Mouse (Mus musculus): ENCODE measurements around the gene Gstt2. TPM values are rescaled to one million over a fixed set of nuclear protein-coding genes. Genes with fewer than 3 reads are reported as not detected.

Gstt2 gene
- total RNA-seq, 2 experiments from 2014 or later = 21.6 to 24.1 TPM

DNA sequence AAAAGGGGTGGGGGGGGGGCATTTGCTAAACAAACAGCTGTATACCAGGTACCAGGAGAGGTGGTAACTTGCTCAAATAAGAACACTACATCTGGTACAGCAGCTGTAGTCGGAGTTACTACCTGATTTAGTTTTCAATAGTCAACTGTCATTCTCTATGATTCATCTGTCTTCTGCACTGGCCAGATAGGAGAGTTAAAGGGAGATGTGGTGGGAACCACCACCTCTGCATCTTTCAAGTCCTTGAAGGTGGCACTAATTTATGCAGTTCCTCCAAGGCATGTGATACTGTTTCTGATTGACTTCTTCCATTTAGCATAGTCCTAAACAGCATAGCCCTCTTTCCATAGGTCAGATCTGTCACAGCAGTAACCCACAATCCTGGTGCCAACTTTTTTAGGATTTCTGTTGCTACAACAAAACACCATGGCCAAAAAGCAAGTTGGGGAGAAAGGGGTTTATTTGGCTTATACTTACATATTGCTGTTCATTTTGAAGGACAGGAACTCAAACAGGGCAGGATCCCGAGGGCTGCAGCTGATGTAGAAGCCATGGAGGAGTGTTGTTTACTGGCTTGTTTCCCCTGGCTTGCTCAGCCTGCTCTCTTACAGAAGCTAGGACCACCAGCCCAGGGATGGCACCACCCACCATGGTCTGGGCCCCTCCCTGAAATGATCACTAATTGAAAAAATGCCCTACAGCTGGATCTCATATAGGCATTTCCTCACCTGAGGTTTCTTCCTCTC lies 7.5 kb downstream of the Gstt2 start:
- no peak for ATAC-seq (replicated peaks; ENCODE audit: poor library complexity)

GRCm38 (mm10) chr10:75828500-75828931 lies 8.7 kb downstream of the Gstt2 start:
- ATAC-seq (replicated peaks; ENCODE audit: poor library complexity) = peak; percentile 68

- ATAC-seq (replicated peaks; ENCODE audit: poor library complexity) = peak; percentile 11; the same call in 1 of the 2 replicates
Observed at GRCm38 (mm10) chr10:75827668-75828360, 9.4 kb downstream of the Gstt2 start.

- no peak for ATAC-seq (replicated peaks; ENCODE audit: poor library complexity)
Observed at GRCm38 (mm10) chr10:75824530-75824929, 12.7 kb downstream of the Gstt2 start.

DNA sequence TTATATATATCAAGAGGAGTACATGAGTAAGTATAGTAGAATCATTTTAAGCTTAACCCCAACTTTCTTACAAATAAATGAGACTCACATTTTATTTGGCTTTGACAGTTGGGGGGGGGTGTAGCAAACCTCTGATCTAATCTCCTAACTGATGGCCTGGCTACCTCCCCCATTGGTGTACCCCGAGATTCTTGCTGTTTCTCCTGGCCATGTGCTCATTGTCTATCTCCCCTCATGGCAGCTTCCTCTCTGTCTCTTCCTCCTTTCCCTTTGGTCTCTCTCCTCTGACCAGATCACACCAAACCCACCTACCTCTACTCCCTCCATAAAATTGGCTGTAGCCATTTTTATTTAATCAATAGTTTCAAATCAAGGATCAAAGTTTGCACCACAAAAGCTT lies 13.4 kb downstream of the Gstt2 start:
- no peak for ATAC-seq (replicated peaks; ENCODE audit: poor library complexity)

DNA sequence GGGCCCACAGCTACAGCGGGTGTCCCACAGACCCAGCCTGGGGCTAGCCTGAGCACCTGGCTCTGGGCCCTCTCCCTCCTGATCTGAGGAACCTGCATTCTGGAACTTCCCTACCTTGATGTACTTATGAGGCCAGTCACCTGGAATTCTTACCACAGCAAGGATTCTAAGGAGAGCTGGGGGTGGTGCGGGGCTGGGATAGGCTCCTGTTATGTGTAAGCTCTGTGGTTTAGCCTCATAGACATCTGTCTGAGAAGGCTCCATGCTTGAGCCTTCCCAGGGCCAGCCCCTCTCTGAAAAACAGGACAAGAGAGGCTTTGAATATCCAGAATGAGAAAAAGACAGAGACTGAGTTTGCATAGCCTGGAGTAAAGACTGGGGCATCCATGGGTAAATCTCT lies 14.8 kb downstream of the Gstt2 start, which contains the start of gene Gstt4:
Gene Gstt4 (minus strand): TSS at position 101 of the 400 bp plus-strand sequence.
- ATAC-seq (replicated peaks; ENCODE audit: poor library complexity) = no peak

DNA sequence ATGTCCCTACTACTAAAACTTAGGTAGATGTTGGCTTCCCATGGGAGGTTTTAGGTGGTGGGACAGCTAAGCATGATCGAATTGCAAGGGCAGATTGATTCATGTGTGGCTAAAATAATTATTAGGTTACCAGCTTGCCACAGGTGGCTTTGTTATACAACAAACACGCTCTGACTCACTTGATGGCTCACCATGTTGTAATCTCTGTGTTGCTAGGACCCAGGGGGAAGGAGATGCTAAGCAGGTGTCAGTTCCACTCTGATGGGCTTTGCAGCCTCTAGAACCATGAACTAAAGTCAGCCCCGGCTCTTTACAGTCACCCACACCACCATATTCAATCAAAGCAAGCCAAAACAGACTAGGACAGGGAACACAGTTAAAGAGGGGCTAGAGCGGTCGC lies 17.3 kb downstream of the Gstt2 start:
- ATAC-seq (replicated peaks; ENCODE audit: poor library complexity) = no peak

GRCm38 (mm10) chr10:75818641-75819040 lies 18.6 kb downstream of the Gstt2 start:
- ATAC-seq (replicated peaks; ENCODE audit: poor library complexity) = no peak

DNA sequence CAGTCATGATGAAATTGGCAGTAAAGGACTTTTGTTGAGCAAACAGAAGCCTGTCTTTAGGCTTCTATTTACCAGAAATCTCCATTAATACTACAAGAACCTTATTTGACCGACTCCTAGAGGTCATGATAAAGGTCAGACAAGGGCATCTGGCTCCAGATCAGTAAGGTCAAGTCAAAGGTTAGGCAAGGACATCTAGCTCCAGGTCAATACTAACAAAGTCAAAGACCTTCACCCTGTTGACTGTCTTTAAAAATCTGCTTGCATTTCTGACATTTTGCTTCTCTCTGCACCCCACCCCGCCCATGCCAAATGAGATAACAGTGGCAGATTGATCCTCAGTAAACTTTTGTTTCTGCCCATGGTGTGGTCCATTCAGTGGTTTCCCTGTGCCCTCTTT lies 33.0 kb downstream of the Gstt2 start:
- no peak for ATAC-seq (replicated peaks; ENCODE audit: poor library complexity)

GRCm38 (mm10) chr10:75798176-75798696 lies 39.0 kb downstream of the Gstt2 start, which contains the start of gene Gstt1:
Gene Gstt1, minus strand, starts transcription at chr10:75798584.
- peak; percentile 76 for ATAC-seq (replicated peaks; ENCODE audit: poor library complexity)

DNA sequence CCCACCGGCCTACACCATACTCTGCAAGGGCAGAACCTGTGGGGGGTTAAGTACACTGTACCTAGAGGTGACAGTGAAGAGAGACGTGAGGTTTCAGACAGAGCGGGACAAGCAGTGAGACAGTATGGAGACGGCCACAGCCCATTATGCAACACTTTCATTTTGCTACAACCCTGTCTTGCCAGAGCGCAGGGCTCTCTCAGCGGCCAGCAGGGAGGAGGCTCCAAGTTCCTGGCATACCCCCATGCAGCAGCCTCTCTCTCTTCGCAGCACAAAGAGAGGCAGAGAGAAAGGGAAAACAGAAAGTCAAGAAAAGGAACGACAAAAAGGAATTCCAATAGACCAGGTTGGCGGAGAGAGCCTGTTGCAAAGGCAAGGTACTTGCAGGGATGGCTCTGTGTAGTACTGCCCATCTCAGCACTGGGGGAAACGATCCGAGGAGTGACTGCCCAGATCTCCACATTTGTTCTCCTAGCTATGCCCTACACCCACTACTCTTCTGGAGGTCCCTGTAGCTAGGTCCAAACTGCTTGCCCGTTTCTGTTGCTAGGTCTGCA lies 39.5 kb downstream of the Gstt2 start:
- ATAC-seq (replicated peaks; ENCODE audit: poor library complexity) = peak; percentile 65

GRCm38 (mm10) chr10:75796731-75797516 lies 40.3 kb downstream of the Gstt2 start:
- no peak for ATAC-seq (replicated peaks; ENCODE audit: poor library complexity)

- no peak for ATAC-seq (replicated peaks; ENCODE audit: poor library complexity)
Observed at GRCm38 (mm10) chr10:75794880-75795279, 42.3 kb downstream of the Gstt2 start.

DNA sequence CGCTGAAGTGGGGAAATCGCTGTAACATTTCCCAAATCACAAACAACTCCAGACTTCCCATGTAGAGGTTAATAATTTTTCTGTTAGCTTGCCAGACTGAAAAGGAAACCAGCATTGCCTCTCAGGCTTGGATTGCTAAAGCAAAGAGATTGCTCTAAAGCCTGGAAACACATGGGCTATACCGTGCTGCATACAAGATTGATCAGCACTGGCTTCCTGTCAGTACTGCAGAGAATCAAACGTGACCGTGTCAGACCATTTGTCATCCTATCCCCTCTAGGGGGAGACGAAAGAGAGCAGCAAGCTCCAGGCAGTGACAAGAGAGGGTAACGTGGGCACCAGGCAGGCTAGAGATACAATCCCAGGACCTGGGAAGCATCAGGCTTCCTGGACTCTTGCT lies 46.5 kb downstream of the Gstt2 start:
- peak; percentile 82 for ATAC-seq (replicated peaks; ENCODE audit: poor library complexity)

DNA sequence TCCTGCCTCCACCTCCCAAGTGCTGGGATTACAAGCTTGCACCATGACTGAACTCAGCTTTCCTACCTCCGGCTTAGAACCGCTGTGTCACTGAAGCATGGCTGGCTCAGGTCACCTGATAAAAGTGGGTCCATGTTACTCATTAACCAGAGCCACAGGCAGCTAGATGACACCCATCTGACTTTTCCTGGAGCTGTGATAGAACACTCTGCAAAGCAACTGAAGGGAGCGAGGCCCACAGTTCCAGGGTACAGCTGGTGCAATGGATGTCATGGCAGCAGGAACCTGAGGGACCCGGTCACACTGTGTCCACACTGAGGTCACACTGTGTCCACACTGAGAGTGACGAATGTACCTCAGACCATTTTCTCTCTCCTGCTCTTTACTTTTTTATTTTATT lies 47.4 kb downstream of the Gstt2 start:
- no peak for ATAC-seq (replicated peaks; ENCODE audit: poor library complexity)

GRCm38 (mm10) chr10:75789081-75789735 lies 48.0 kb downstream of the Gstt2 start:
- no peak for ATAC-seq (replicated peaks; ENCODE audit: poor library complexity)

- ATAC-seq (replicated peaks; ENCODE audit: poor library complexity) = no peak
Observed at GRCm38 (mm10) chr10:75788277-75788676, 48.9 kb downstream of the Gstt2 start.

DNA sequence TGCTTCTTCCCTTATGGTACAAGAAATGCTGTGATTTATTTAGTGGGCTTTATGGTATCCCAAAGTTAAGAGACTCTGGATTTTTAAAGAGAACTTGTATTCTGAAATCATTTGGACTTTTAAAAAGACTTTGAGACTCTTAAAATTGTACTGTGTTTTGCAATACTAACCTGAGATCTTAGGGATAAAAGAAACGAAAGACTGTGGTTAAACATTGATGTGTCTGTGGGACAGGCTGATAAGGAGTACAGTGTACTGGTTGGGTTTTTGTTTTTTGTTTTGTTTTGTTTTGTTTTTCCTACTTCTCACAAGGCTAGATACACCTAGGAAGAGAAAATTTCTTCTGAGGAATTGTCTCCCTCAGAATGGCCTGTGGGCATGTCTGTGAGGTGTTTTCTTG lies 51.8 kb downstream of the Gstt2 start:
- no peak for ATAC-seq (replicated peaks; ENCODE audit: poor library complexity)
